Mouse (Mus musculus): ENCODE measurements around the gene Sgsm2.

Sgsm2 gene

GRCm38 (mm10) chr11:74880999-74881398, 15.9 kb downstream of the Sgsm2 start:
- no peak for DNase-seq

- DNase-seq = peak; percentile 57
Measured at GRCm38 (mm10) chr11:74876801-74877200, 20.1 kb downstream of the Sgsm2 start.

- DNase-seq = no peak
Measured at GRCm38 (mm10) chr11:74874630-74875029, 22.2 kb downstream of the Sgsm2 start.

- DNase-seq = peak; percentile 50
Measured at GRCm38 (mm10) chr11:74870991-74871622, 25.8 kb downstream of the Sgsm2 start.

- no peak for DNase-seq
Measured at GRCm38 (mm10) chr11:74870544-74870943, 26.3 kb downstream of the Sgsm2 start.

GRCm38 (mm10) chr11:74869603-74870002, 27.3 kb downstream of the Sgsm2 start:
- DNase-seq = no peak

GRCm38 (mm10) chr11:74868046-74868760, 28.7 kb downstream of the Sgsm2 start:
- no peak for DNase-seq

GRCm38 (mm10) chr11:74867181-74867580, 29.7 kb downstream of the Sgsm2 start:
- DNase-seq = no peak

- DNase-seq = no peak
Measured at GRCm38 (mm10) chr11:74866640-74867039, 30.2 kb downstream of the Sgsm2 start.

- DNase-seq = no peak
Measured at GRCm38 (mm10) chr11:74865252-74865651, 31.6 kb downstream of the Sgsm2 start.

GRCm38 (mm10) chr11:74864421-74864820, 32.4 kb downstream of the Sgsm2 start:
- no peak for DNase-seq

GRCm38 (mm10) chr11:74863471-74863870, 33.4 kb downstream of the Sgsm2 start:
- DNase-seq = no peak

- no peak for DNase-seq
Measured at GRCm38 (mm10) chr11:74862129-74862528, 34.7 kb downstream of the Sgsm2 start.

- no peak for DNase-seq
Measured at GRCm38 (mm10) chr11:74857756-74858155, 39.1 kb downstream of the Sgsm2 start.

- no peak for DNase-seq
Measured at GRCm38 (mm10) chr11:74850998-74851661, 45.7 kb downstream of the Sgsm2 start.

- DNase-seq = peak; percentile 79
Measured at GRCm38 (mm10) chr11:74847919-74848521, 48.8 kb downstream of the Sgsm2 start.

- no peak for DNase-seq
Measured at GRCm38 (mm10) chr11:74845784-74846183, 51.1 kb downstream of the Sgsm2 start.

- DNase-seq = no peak
Measured at GRCm38 (mm10) chr11:74843761-74844160, 53.1 kb downstream of the Sgsm2 start.

- no peak for DNase-seq
Measured at GRCm38 (mm10) chr11:74843435-74843714, 53.5 kb downstream of the Sgsm2 start.

GRCm38 (mm10) chr11:74842656-74843434, 54.0 kb downstream of the Sgsm2 start:
- DNase-seq = no peak

GRCm38 (mm10) chr11:74842045-74842444, 54.8 kb downstream of the Sgsm2 start:
- no peak for DNase-seq

GRCm38 (mm10) chr11:74841366-74841765, 55.5 kb downstream of the Sgsm2 start:
- no peak for DNase-seq

- no peak for DNase-seq
Measured at GRCm38 (mm10) chr11:74840739-74841138, 56.1 kb downstream of the Sgsm2 start.
